Mouse (Mus musculus): ENCODE measurements around the gene Fzd1. TPM values are rescaled to one million over a fixed set of nuclear protein-coding genes. Genes with fewer than 3 reads are reported as not detected.

Gene Fzd1
- polyA plus RNA-seq, 2 experiments, result 2.6 to 3.9 TPM

DNA sequence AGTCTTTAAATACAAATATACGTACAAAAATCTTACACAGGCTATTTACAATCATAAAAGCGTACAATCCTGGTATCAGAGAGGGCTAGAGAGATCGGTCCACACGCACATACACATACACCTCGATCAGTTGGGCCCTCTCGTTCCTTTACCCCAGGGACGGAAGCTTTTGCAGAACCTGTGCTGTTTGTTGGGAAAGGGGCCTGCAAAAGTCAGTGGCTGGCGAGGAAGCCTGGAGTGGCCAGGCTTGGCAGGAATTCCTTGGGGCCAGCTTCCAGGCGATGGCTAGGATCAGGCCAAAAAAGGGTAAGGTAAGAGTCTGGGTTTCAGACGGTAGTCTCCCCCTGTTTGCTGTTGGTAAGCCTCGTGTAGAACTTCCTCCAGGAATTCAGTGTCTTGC lies 2.5 kb downstream of the Fzd1 start:
- Histone ChIP-seq H3K27ac (no peak overlapping the region), H3K4me3 (ENCODE audit: insufficient read depth in 1 of 2, low read depth in 2 of 2, low read length in 2 of 2) (peak overlapping the region; percentile 14 to 54; a peak in 3 of 4 replicates), H3K9ac (replicated peaks) (no peak overlapping the region), H3K9me3 (ENCODE audit: control insufficient read depth, low read length) (no peaks in the 10 kb centered on the region), H3K27me3 (ENCODE audit: control insufficient read depth, insufficient read depth, low read length) (peaks cover 47% of the 10 kb centered on the region), H3K4me1 (replicated peaks; ENCODE audit: control insufficient read depth in 2 of 2, insufficient read depth in 2 of 2, low read length in 1 of 2) (no peaks in the 10 kb centered on the region), H3K36me3 (replicated peaks; ENCODE audit: control insufficient read depth, insufficient read depth, low read depth) (no peaks in the 10 kb centered on the region), H3K4me2 (ENCODE audit: low read depth) (no peak overlapping the region)
- WGBS (ENCODE audit: insufficient replicate concordance), result 38% methylated on average over 11 of the region's 11 CpGs
- TF ChIP-seq CTCF (IDR thresholded peaks at IDR 0.05; ENCODE audit: low read depth) (no peak), EP300 (IDR thresholded peaks at IDR 0.05; ENCODE audit: low read depth) (no peak)
- no peak for ATAC-seq (ENCODE audit: insufficient read depth)
- DNase-seq (ENCODE audit: low read depth in 3 of 3, low spot score in 3 of 3), result no peak

GRCm38 (mm10) chr5:4754701-4755281 lies 3.0 kb downstream of the Fzd1 start:
- Histone ChIP-seq H3K9me3 (ENCODE audit: control insufficient read depth, low read length) (no peaks in the 10 kb centered on the region), H3K4me2 (ENCODE audit: low read depth) (no peak overlapping the region), H3K4me1 (replicated peaks; ENCODE audit: control insufficient read depth in 2 of 2, insufficient read depth in 2 of 2, low read length in 1 of 2) (no peaks in the 10 kb centered on the region), H3K4me3 (ENCODE audit: insufficient read depth in 1 of 2, low read depth in 2 of 2, low read length in 2 of 2) (peak overlapping the region in 1 of 2 experiments; percentile 29; a peak in 1 of 4 replicates), H3K9ac (replicated peaks) (no peak overlapping the region), H3K27me3 (ENCODE audit: control insufficient read depth, insufficient read depth, low read length) (peaks cover 47% of the 10 kb centered on the region), H3K27ac (no peak overlapping the region), H3K36me3 (replicated peaks; ENCODE audit: control insufficient read depth, insufficient read depth, low read depth) (no peaks in the 10 kb centered on the region)
- WGBS (ENCODE audit: insufficient replicate concordance), result 36% methylated on average over 9 of the region's 9 CpGs
- TF ChIP-seq EP300 (IDR thresholded peaks at IDR 0.05; ENCODE audit: low read depth) (no peak), CTCF (IDR thresholded peaks at IDR 0.05; ENCODE audit: low read depth) (no peak)
- no peak for ATAC-seq (ENCODE audit: insufficient read depth)
- no peak for DNase-seq (ENCODE audit: low read depth in 3 of 3, low spot score in 3 of 3)

- H3K9me3 ChIP-seq (ENCODE audit: control insufficient read depth, low read length), result no peaks in the 10 kb centered on the region
- H3K36me3 ChIP-seq (replicated peaks; ENCODE audit: control insufficient read depth, insufficient read depth, low read depth), result no peaks in the 10 kb centered on the region
- WGBS (ENCODE audit: insufficient replicate concordance), result 67% methylated on average over 5 of the region's 5 CpGs
- no peak overlapping the region for H3K27ac ChIP-seq
- H3K4me2 ChIP-seq (ENCODE audit: low read depth), result no peak overlapping the region
- ATAC-seq (ENCODE audit: insufficient read depth) (no peak), DNase-seq (ENCODE audit: low read depth in 3 of 3, low spot score in 3 of 3) (no peak)
- H3K27me3 ChIP-seq (ENCODE audit: control insufficient read depth, insufficient read depth, low read length), result peaks cover 36% of the 10 kb centered on the region
- H3K9ac ChIP-seq (replicated peaks), result no peak overlapping the region
- no peak overlapping the region for H3K4me3 ChIP-seq (ENCODE audit: insufficient read depth in 1 of 2, low read depth in 2 of 2, low read length in 2 of 2)
- no peaks in the 10 kb centered on the region for H3K4me1 ChIP-seq (replicated peaks; ENCODE audit: control insufficient read depth in 2 of 2, insufficient read depth in 2 of 2, low read length in 1 of 2)
- TF ChIP-seq CTCF (IDR thresholded peaks at IDR 0.05; ENCODE audit: low read depth) (no peak), EP300 (IDR thresholded peaks at IDR 0.05; ENCODE audit: low read depth) (no peak)
Observed at GRCm38 (mm10) chr5:4753161-4753560, 4.7 kb downstream of the Fzd1 start.

DNA sequence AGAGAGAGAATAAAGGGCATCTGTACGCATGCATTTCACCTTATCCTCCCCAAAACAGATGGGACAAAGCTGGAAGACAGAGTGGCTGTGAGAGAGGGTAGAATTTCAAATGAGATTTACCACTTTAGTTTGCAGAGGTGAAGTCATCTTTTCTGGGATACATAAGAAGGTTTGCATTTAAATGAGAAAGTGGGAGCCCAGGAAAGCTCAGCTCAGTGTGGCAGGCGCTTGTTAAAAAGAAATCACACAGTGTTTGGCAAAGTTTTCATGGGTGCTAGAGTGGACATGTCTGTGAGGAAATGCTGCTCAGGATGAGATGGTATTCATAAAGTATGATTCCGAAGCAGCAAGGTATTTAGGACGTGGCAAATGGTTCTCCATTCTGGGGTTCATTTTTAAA lies 15.1 kb downstream of the Fzd1 start:
- H3K27me3 ChIP-seq (ENCODE audit: control insufficient read depth, insufficient read depth, low read length), result no peaks in the 10 kb centered on the region

DNA sequence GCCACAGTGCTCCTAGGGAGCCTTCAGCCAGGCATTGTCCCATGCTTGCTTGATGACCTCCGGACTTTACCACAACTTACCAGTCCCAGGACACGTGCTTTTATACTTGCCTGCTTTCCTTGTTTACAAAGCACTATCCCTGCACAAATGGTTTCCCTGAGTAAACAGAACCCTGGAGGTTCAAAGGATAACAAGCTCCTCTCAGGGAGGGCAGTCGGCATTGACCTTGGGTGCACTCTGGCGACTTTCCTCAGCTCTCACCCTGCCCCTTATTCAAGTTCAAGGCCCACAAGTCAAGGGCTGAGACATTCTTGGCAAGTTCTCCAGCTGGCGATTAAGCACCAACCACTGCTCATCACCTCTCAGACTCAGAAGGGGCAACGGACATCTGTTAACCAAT lies 20.8 kb downstream of the Fzd1 start:
- 31% methylated on average over 6 of the region's 6 CpGs for whole genome bisulfite sequencing (ENCODE audit: insufficient replicate concordance)
- TF ChIP-seq CTCF (IDR thresholded peaks at IDR 0.05; ENCODE audit: low read depth) (no peak), EP300 (IDR thresholded peaks at IDR 0.05; ENCODE audit: low read depth) (no peak)
- peak; percentile 21; the same call in 1 of the 2 replicates for ATAC-seq (ENCODE audit: insufficient read depth)

More for the DNA sequence above, 15.1 kb downstream of the Fzd1 start:
- no peaks in the 10 kb centered on the region for H3K9me3 ChIP-seq (ENCODE audit: control insufficient read depth, low read length)
- no peak overlapping the region for H3K4me3 ChIP-seq (ENCODE audit: insufficient read depth in 1 of 2, low read depth in 2 of 2, low read length in 2 of 2)
- DNase-seq (ENCODE audit: low read depth in 3 of 3, low spot score in 3 of 3) (no peak), ATAC-seq (ENCODE audit: insufficient read depth) (no peak)
- H3K4me2 ChIP-seq (ENCODE audit: low read depth), result no peak overlapping the region
- no peak overlapping the region for H3K27ac ChIP-seq
- 45% methylated on average over 4 of the region's 4 CpGs for WGBS (ENCODE audit: insufficient replicate concordance)
- TF ChIP-seq EP300 (IDR thresholded peaks at IDR 0.05; ENCODE audit: low read depth) (no peak), CTCF (IDR thresholded peaks at IDR 0.05; ENCODE audit: low read depth) (no peak)
- no peaks in the 10 kb centered on the region for H3K4me1 ChIP-seq (replicated peaks; ENCODE audit: control insufficient read depth in 2 of 2, insufficient read depth in 2 of 2, low read length in 1 of 2)
- H3K9ac ChIP-seq (replicated peaks), result no peak overlapping the region
- no peaks in the 10 kb centered on the region for H3K36me3 ChIP-seq (replicated peaks; ENCODE audit: control insufficient read depth, insufficient read depth, low read depth)

More for the DNA sequence above, 20.8 kb downstream of the Fzd1 start:
- no peaks in the 10 kb centered on the region for H3K27me3 ChIP-seq (ENCODE audit: control insufficient read depth, insufficient read depth, low read length)
- H3K9me3 ChIP-seq (ENCODE audit: control insufficient read depth, low read length), result no peaks in the 10 kb centered on the region
- no peaks in the 10 kb centered on the region for H3K36me3 ChIP-seq (replicated peaks; ENCODE audit: control insufficient read depth, insufficient read depth, low read depth)
- H3K4me3 ChIP-seq (ENCODE audit: insufficient read depth in 1 of 2, low read depth in 2 of 2, low read length in 2 of 2), result no peak overlapping the region
- peaks cover 0 to 4% of the 10 kb centered on the region in 2 experiments; a peak in 1 of 4 replicates for H3K4me1 ChIP-seq (replicated peaks; ENCODE audit: control insufficient read depth in 2 of 2, insufficient read depth in 2 of 2, low read length in 1 of 2)
- no peak overlapping the region for H3K4me2 ChIP-seq (ENCODE audit: low read depth)
- no peak overlapping the region for H3K27ac ChIP-seq
- no peak for DNase-seq (ENCODE audit: low read depth in 3 of 3, low spot score in 3 of 3)
- no peak overlapping the region for H3K9ac ChIP-seq (replicated peaks)

Data from liver, embryonic 14.5 days (tissue).